Mouse (Mus musculus) MEL (cell line): ENCODE data around the gene Wdr18. TPM values are rescaled to one million over a fixed set of nuclear protein-coding genes. Genes with fewer than 3 reads are reported as not detected.

Experiments
- DNase-seq: peaks from one replicate; pipeline ENCODE4 v3.0.0; 2011; ENCODE audit warnings: low read depth, low spot score
- H3K27ac ChIP-seq: 2 replicates; pipeline ENCODE4 v1.5.1; 2012; ENCODE audit warnings: low read depth, mild to moderate bottlenecking, control low read depth, low read length, moderate library complexity; ENCODE audit not compliant: control insufficient read depth
- H3K27me3 ChIP-seq, 2 experiments: fragments of 150-350 bp in 1 of 2; sonication (generic) in 1 of 2; 2 replicates each; pipeline ENCODE4 v1.6.1; 2012; ENCODE audit warnings: low read length in 2 of 2, mild to moderate bottlenecking in 2 of 2, improper control_type of control experiment in 1 of 2, moderate library complexity in 1 of 2; ENCODE audit not compliant: insufficient read depth in 2 of 2, control insufficient read depth in 1 of 2
- H3K36me3 ChIP-seq, 2 experiments: 2 replicates each; pipeline ENCODE4 v1.6.1; 2012 to 2014; ENCODE audit warnings: low read length in 2 of 2, improper control_type of control experiment in 1 of 2, inconsistent platforms in 1 of 2, mild to moderate bottlenecking in 1 of 2; ENCODE audit not compliant: insufficient read depth in 2 of 2, control insufficient read depth in 1 of 2
- H3K4me1 ChIP-seq, 2 experiments: fragments of 150-350 bp in 1 of 2; sonication (generic) in 1 of 2; 2 replicates each; pipeline ENCODE4 v1.6.1; 2012; ENCODE audit warnings: low read length in 2 of 2, improper control_type of control experiment in 1 of 2, mild to moderate bottlenecking in 1 of 2; ENCODE audit not compliant: insufficient read depth in 2 of 2, control insufficient read depth in 1 of 2
- H3K4me3 ChIP-seq, 2 experiments: fragments of 150-350 bp in 1 of 2; sonication (generic) in 1 of 2; 2 replicates each; pipeline ENCODE4 v1.5.1; 2012; ENCODE audit warnings: low read depth in 2 of 2, low read length in 2 of 2, mild to moderate bottlenecking in 2 of 2, moderate library complexity in 2 of 2, control low read depth in 1 of 2, improper control_type of control experiment in 1 of 2; ENCODE audit not compliant: control insufficient read depth in 1 of 2, insufficient read depth in 1 of 2
- H3K79me2 ChIP-seq: 2 replicates; pipeline ENCODE4 v1.6.1; 2012; ENCODE audit warnings: mild to moderate bottlenecking, low read length, moderate library complexity; ENCODE audit not compliant: control insufficient read depth, poor library complexity, insufficient read depth
- H3K9ac ChIP-seq: 2 replicates; pipeline ENCODE4 v1.6.1; 2012; ENCODE audit warnings: low read depth, mild to moderate bottlenecking, control low read depth, low read length, moderate library complexity; ENCODE audit not compliant: control insufficient read depth, poor library complexity, severe bottlenecking
- H3K9me3 ChIP-seq: fragments of 150-350 bp; sonication (generic); replicated peaks from 2 replicates; pipeline ENCODE4 v1.6.1; 2012; ENCODE audit warnings: mild to moderate bottlenecking, low read length, improper control_type of control experiment, moderate library complexity; ENCODE audit not compliant: insufficient read depth
- NELFE ChIP-seq: IDR thresholded peaks from 2 replicates; pipeline ENCODE4 v1.6.1; 2011; ENCODE audit warnings: low read depth, low read length, improper control_type of control experiment
- polyA plus RNA-seq, 2 experiments: library from polyadenylated mRNA; stranded (reverse) in 1 of 2; unstranded in 1 of 2; fragments of >175 nt in 1 of 2; fragments of >200 nt in 1 of 2; gene quantifications; 2 replicates each; pipeline versions ENCODE4 v1.2.1 to v1.2.4; 2012; ENCODE audit warnings: low replicate concordance in 2 of 2, low read depth in 1 of 2; ENCODE audit not compliant: insufficient read length in 2 of 2, insufficient read depth in 1 of 2, missing spikeins in 1 of 2
- total RNA-seq: library from RNA; depleted of rRNA; stranded (reverse); fragments of 300-350 nt; gene quantifications from 2 replicates; pipeline ENCODE4 v1.2.3, GENCODE M21; 2012; rRNA removed

The Wdr18 gene
- total and polyA plus RNA-seq, 3 experiments, result 89.5 to 107 TPM; not detected in 1

DNA sequence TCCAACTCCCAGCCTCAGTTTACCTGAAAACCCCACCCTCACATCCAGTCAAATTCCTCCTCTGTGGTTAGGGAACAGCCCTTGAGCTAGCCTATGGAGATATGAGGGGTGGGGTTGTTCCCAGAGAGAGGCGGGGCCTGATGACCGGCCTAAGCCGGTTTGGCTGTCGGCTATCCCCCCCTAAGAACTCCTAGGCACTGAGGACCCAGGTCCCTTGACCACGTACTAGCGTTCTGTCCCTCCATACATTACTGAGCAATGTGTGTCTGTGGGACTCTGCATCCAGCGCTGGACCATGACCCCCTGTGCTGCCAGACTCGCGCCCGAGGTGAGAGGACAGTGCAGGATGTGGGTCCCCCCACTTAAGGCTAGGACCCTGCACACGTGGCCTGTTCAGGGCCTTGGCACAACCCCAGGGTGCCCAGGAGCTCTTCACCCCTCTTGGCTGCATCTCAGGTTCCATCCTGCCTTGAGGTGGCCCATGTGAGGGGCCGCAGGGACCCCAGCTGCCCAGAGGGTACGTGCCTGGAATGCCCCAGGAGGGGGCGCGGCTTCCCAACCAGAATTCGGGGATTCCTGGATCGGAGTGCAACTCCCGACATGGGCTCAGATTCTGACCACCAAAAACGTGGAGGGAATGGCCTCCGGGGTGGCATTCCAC, 59.6 kb downstream of the Wdr18 start:
- peaks cover 12 to 30% of the 10 kb centered on the region in 2 experiments for H3K4me1 ChIP-seq
- DNase-seq, result no peak
- no peak overlapping the region; the same call in 1 of the 2 replicates for H3K27ac ChIP-seq
- H3K9ac ChIP-seq, result no peak overlapping the region
- H3K9me3 ChIP-seq, result no peaks in the 10 kb centered on the region
- peaks cover 12% of the 10 kb centered on the region for H3K79me2 ChIP-seq
- H3K27me3 ChIP-seq, result no peaks in the 10 kb centered on the region
- no peak for TF ChIP-seq NELFE
- H3K36me3 ChIP-seq, result peaks cover 2 to 24% of the 10 kb centered on the region in 2 experiments; a peak in 3 of 4 replicates
- no peak overlapping the region for H3K4me3 ChIP-seq

Other genes with a start within 250 kb of the Wdr18 start
Only the 30 nearest of the 33 such genes appear.
- 0.15 and 0.33 TPM in 2 replicates for gene Fgf22, start 205.1 kb upstream of the Wdr18 start, total RNA-seq
- gene Fgf22, start 205.1 kb upstream of the Wdr18 start, polyA plus RNA-seq, result under 1 TPM in 1 of 2 experiments, not detected in 1; 0.33 TPM
- gene Rnf126, start 193.2 kb upstream of the Wdr18 start, total RNA-seq, result 78.8 and 84.8 TPM in 2 replicates
- 100 to 1,000 TPM; 174 to 184 TPM for gene Rnf126, start 193.2 kb upstream of the Wdr18 start, polyA plus RNA-seq
- gene Fstl3, start 182.9 kb upstream of the Wdr18 start, total RNA-seq, result 2.2 and 4.3 TPM in 2 replicates
- gene Fstl3, start 182.9 kb upstream of the Wdr18 start, polyA plus RNA-seq, result 1 to 10 TPM in 1 of 2 experiments, not detected in 1; 7.1 TPM
- gene Prss57, start 169.2 kb upstream of the Wdr18 start, total RNA-seq, result 0.39 and 0.50 TPM in 2 replicates
- under 1 TPM in 1 of 2 experiments, not detected in 1; 0.70 TPM for gene Prss57, start 169.2 kb upstream of the Wdr18 start, polyA plus RNA-seq
- gene Palm, start 166.6 kb upstream of the Wdr18 start, total RNA-seq, result 4.8 TPM in 2 replicates
- 10 to 100 TPM in 1 of 2 experiments, not detected in 1; 15.5 TPM for gene Palm, start 166.6 kb upstream of the Wdr18 start, polyA plus RNA-seq
- gene Misp, start 139.2 kb upstream of the Wdr18 start, total RNA-seq, result not detected in 2 replicates
- not detected for gene Misp, start 139.2 kb upstream of the Wdr18 start, polyA plus RNA-seq
- 301 and 316 TPM in 2 replicates for gene Ptbp1, start 105.7 kb upstream of the Wdr18 start, total RNA-seq
- gene Ptbp1, start 105.7 kb upstream of the Wdr18 start, polyA plus RNA-seq, result 100 to 1,000 TPM; 329 to 837 TPM
- gene Prtn3, start 85.7 kb upstream of the Wdr18 start, total RNA-seq, result 9.1 and 11.2 TPM in 2 replicates
- gene Prtn3, start 85.7 kb upstream of the Wdr18 start, polyA plus RNA-seq, result 10 to 100 TPM in 1 of 2 experiments, not detected in 1; 31.5 TPM
- 0.56 and 0.85 TPM in 2 replicates for gene Plppr3, start 85.5 kb upstream of the Wdr18 start, total RNA-seq
- 1 to 10 TPM in 1 of 2 experiments, not detected in 1; 6.2 TPM for gene Plppr3, start 85.5 kb upstream of the Wdr18 start, polyA plus RNA-seq
- not detected in 2 replicates for gene Elane, start 73.9 kb upstream of the Wdr18 start, total RNA-seq
- under 1 TPM in 1 of 2 experiments, not detected in 1; 0.07 TPM for gene Elane, start 73.9 kb upstream of the Wdr18 start, polyA plus RNA-seq
- gene Cfd, start 69.3 kb upstream of the Wdr18 start, total RNA-seq, result not detected in 2 replicates
- gene Cfd, start 69.3 kb upstream of the Wdr18 start, polyA plus RNA-seq, result under 1 TPM in 1 of 2 experiments, not detected in 1; 0.21 TPM
- gene Med16, start 51.2 kb upstream of the Wdr18 start, total RNA-seq, result 16.6 and 17.3 TPM in 2 replicates
- 10 to 100 TPM in 1 of 2 experiments, not detected in 1; 41.2 TPM for gene Med16, start 51.2 kb upstream of the Wdr18 start, polyA plus RNA-seq
- 5.2 and 10.2 TPM in 2 replicates for gene Gm26602, start 49.3 kb upstream of the Wdr18 start, total RNA-seq
- 1 to 10 TPM in 1 of 2 experiments, not detected in 1; 4.5 TPM for gene Gm26602, start 49.3 kb upstream of the Wdr18 start, polyA plus RNA-seq
- gene Kiss1r, start 43.2 kb upstream of the Wdr18 start, total RNA-seq, result 9.1 and 10.8 TPM in 2 replicates
- 10 to 100 TPM in 1 of 2 experiments, not detected in 1; 23.5 TPM for gene Kiss1r, start 43.2 kb upstream of the Wdr18 start, polyA plus RNA-seq
- gene R3hdm4, start 38.9 kb upstream of the Wdr18 start, total RNA-seq, result 22.7 and 29.1 TPM in 2 replicates
- 100 to 1,000 TPM in 1 of 2 experiments, not detected in 1; 105 TPM for gene R3hdm4, start 38.9 kb upstream of the Wdr18 start, polyA plus RNA-seq
- 11.8 and 12.5 TPM in 2 replicates for gene Arid3a, start 33.1 kb upstream of the Wdr18 start, total RNA-seq
- 10 to 100 TPM in 1 of 2 experiments, not detected in 1; 17.2 TPM for gene Arid3a, start 33.1 kb upstream of the Wdr18 start, polyA plus RNA-seq
- gene Grin3b, start 10.6 kb downstream of the Wdr18 start, total RNA-seq, result 0.16 and 0.42 TPM in 2 replicates
- gene Grin3b, start 10.6 kb downstream of the Wdr18 start, polyA plus RNA-seq, result 1 to 10 TPM in 1 of 2 experiments, not detected in 1; 1.1 TPM
- gene Tmem259, start 24.2 kb downstream of the Wdr18 start, total RNA-seq, result 58.2 and 62.0 TPM in 2 replicates
- 100 to 1,000 TPM in 1 of 2 experiments, not detected in 1; 150 TPM for gene Tmem259, start 24.2 kb downstream of the Wdr18 start, polyA plus RNA-seq
- gene Cnn2, start 28.4 kb downstream of the Wdr18 start, total RNA-seq, result 8.7 and 9.1 TPM in 2 replicates
- 10 to 100 TPM in 1 of 2 experiments, not detected in 1; 25.3 TPM for gene Cnn2, start 28.4 kb downstream of the Wdr18 start, polyA plus RNA-seq
- 7.4 and 7.7 TPM in 2 replicates for gene Abca7, start 36.3 kb downstream of the Wdr18 start, total RNA-seq
- gene Abca7, start 36.3 kb downstream of the Wdr18 start, polyA plus RNA-seq, result 10 to 100 TPM in 1 of 2 experiments, not detected in 1; 16.8 TPM
- gene Arhgap45, start 56.5 kb downstream of the Wdr18 start, total RNA-seq, result 25.2 and 26.2 TPM in 2 replicates
- 10 to 100 TPM in 1 of 2 experiments, not detected in 1; 53.6 TPM for gene Arhgap45, start 56.5 kb downstream of the Wdr18 start, polyA plus RNA-seq
- gene Polr2e, start 79.6 kb downstream of the Wdr18 start, total RNA-seq, result 156 and 169 TPM in 2 replicates
- gene Polr2e, start 79.6 kb downstream of the Wdr18 start, polyA plus RNA-seq, result 100 to 1,000 TPM; 258 to 279 TPM
- 422 and 508 TPM in 2 replicates for gene Gpx4, start 87.0 kb downstream of the Wdr18 start, total RNA-seq
- 100 to 1,000 TPM in 1 of 2 experiments, not detected in 1; 536 TPM for gene Gpx4, start 87.0 kb downstream of the Wdr18 start, polyA plus RNA-seq
- 14.6 and 15.8 TPM in 2 replicates for gene Sbno2, start 145.4 kb downstream of the Wdr18 start, total RNA-seq
- gene Sbno2, start 145.4 kb downstream of the Wdr18 start, polyA plus RNA-seq, result 10 to 100 TPM in 1 of 2 experiments, not detected in 1; 29.0 TPM
- gene Stk11, start 155.7 kb downstream of the Wdr18 start, total RNA-seq, result 77.8 and 108 TPM in 2 replicates
- 100 to 1,000 TPM in 1 of 2 experiments, not detected in 1; 188 TPM for gene Stk11, start 155.7 kb downstream of the Wdr18 start, polyA plus RNA-seq
- 308 and 324 TPM in 2 replicates for gene Atp5d, start 178.5 kb downstream of the Wdr18 start, total RNA-seq
- 100 to 1,000 TPM; 300 to 657 TPM for gene Atp5d, start 178.5 kb downstream of the Wdr18 start, polyA plus RNA-seq
- gene Cbarp, start 180.7 kb downstream of the Wdr18 start, total RNA-seq, result 4.8 and 6.8 TPM in 2 replicates
- 10 to 100 TPM in 1 of 2 experiments, not detected in 1; 19.3 TPM for gene Cbarp, start 180.7 kb downstream of the Wdr18 start, polyA plus RNA-seq
- gene Midn, start 188.1 kb downstream of the Wdr18 start, total RNA-seq, result 8.1 and 8.3 TPM in 2 replicates
- gene Midn, start 188.1 kb downstream of the Wdr18 start, polyA plus RNA-seq, result 10 to 100 TPM in 1 of 2 experiments, not detected in 1; 26.7 TPM
- gene Cirbp, start 205.8 kb downstream of the Wdr18 start, total RNA-seq, result 21.2 and 27.2 TPM in 2 replicates
- 10 to 100 TPM in 1 of 2 experiments, not detected in 1; 56.6 TPM for gene Cirbp, start 205.8 kb downstream of the Wdr18 start, polyA plus RNA-seq
- 16.9 and 17.7 TPM in 2 replicates for gene 1600002K03Rik, start 212.8 kb downstream of the Wdr18 start, total RNA-seq
- 10 to 100 TPM in 1 of 2 experiments, not detected in 1; 11.4 TPM for gene 1600002K03Rik, start 212.8 kb downstream of the Wdr18 start, polyA plus RNA-seq